Mouse (Mus musculus) MEL (cell line): Measurements from ENCODE around the gene Aldh3b1.

Source experiments
- CTCF ChIP-seq, 3 experiments: IDR thresholded peaks in 2 of 3; conservative IDR thresholded peaks in 1 of 3; 2 replicates each; pipeline ENCODE4 v1.5.1; 2011 to 2012; ENCODE audit warnings: low read length in 3 of 3, low read depth in 2 of 3, mild to moderate bottlenecking in 2 of 3, improper control_type of control experiment in 1 of 3, inconsistent platforms in 1 of 3, mixed read lengths in 1 of 3, moderate library complexity in 1 of 3; ENCODE audit not compliant: control insufficient read depth in 1 of 3, insufficient read depth in 1 of 3, poor library complexity in 1 of 3, severe bottlenecking in 1 of 3
- ELF1 ChIP-seq: IDR thresholded peaks from 2 replicates; pipeline ENCODE4 v1.6.1; 2014; ENCODE audit warnings: low read depth, mild to moderate bottlenecking, inconsistent platforms, low read length, improper control_type of control experiment, moderate library complexity
- MAFK ChIP-seq: IDR thresholded peaks from 2 replicates; pipeline ENCODE4 v1.6.1; 2011; ENCODE audit warnings: low read depth, mild to moderate bottlenecking, low read length, improper control_type of control experiment, borderline replicate concordance
- MAZ ChIP-seq: IDR thresholded peaks from 2 replicates; pipeline ENCODE4 v1.6.1; 2012; ENCODE audit warnings: low read depth, mild to moderate bottlenecking, inconsistent platforms, low read length, improper control_type of control experiment
- MYB ChIP-seq: IDR thresholded peaks from 2 replicates; pipeline ENCODE4 v1.6.1; 2011; ENCODE audit warnings: mild to moderate bottlenecking, low read depth, low read length, improper control_type of control experiment
- NELFE ChIP-seq: IDR thresholded peaks from 2 replicates; pipeline ENCODE4 v1.6.1; 2011; ENCODE audit warnings: low read depth, low read length, improper control_type of control experiment
- POLR2A ChIP-seq, 2 experiments: IDR thresholded peaks; 2 replicates each; pipeline ENCODE4 v1.6.1; 2011 to 2012; ENCODE audit warnings: low read length in 2 of 2, mild to moderate bottlenecking in 2 of 2, control low read depth in 1 of 2, improper control_type of control experiment in 1 of 2, low read depth in 1 of 2, moderate library complexity in 1 of 2; ENCODE audit not compliant: control insufficient read depth in 1 of 2, insufficient read depth in 1 of 2, poor library complexity in 1 of 2
- POLR2AphosphoS5 ChIP-seq: IDR thresholded peaks from 2 replicates; pipeline ENCODE4 v1.6.1; 2012; ENCODE audit warnings: low read depth, borderline replicate concordance, mild to moderate bottlenecking, inconsistent platforms, low read length, moderate library complexity, mixed read lengths
- SIN3A ChIP-seq: IDR thresholded peaks from 2 replicates; pipeline ENCODE4 v1.6.1; 2012; ENCODE audit warnings: low read length, improper control_type of control experiment, inconsistent platforms
- TBP ChIP-seq: IDR thresholded peaks from 2 replicates; pipeline ENCODE4 v1.8.0; 2011; ENCODE audit warnings: low read depth, low read length, improper control_type of control experiment
- TCF12 ChIP-seq: IDR thresholded peaks from 2 replicates; pipeline ENCODE4 v1.6.1; 2014; ENCODE audit warnings: low read depth, mild to moderate bottlenecking, inconsistent platforms, low read length, improper control_type of control experiment, moderate library complexity
- ZC3H11A ChIP-seq: IDR thresholded peaks from 2 replicates; pipeline ENCODE4 v1.6.1; 2012; ENCODE audit warnings: low read depth, mild to moderate bottlenecking, inconsistent platforms, low read length, improper control_type of control experiment
- ZMIZ1 ChIP-seq: IDR thresholded peaks from 2 replicates; pipeline ENCODE4 v1.6.1; 2012; ENCODE audit warnings: low read depth, mild to moderate bottlenecking, inconsistent platforms, low read length, improper control_type of control experiment, moderate library complexity
- ZNF384 ChIP-seq: IDR thresholded peaks from 2 replicates; pipeline ENCODE4 v1.6.1; 2012; ENCODE audit warnings: low read depth, mild to moderate bottlenecking, inconsistent platforms, low read length, improper control_type of control experiment

- no peak for TF ChIP-seq MAZ
- no peak for TF ChIP-seq POLR2A (IDR thresholded peaks at IDR 0.05; ENCODE audit: control insufficient read depth in 1 of 2, insufficient read depth in 1 of 2, low read depth in 1 of 2, low read length in 2 of 2, poor library complexity in 1 of 2)
- no peak for TF ChIP-seq CTCF (IDR thresholded peaks at IDR 0.05 in 2 of 3, conservative IDR thresholded peaks at IDR 0.05 in 1 of 3; ENCODE audit: control insufficient read depth in 1 of 3, insufficient read depth in 1 of 3, low read depth in 2 of 3, low read length in 3 of 3, poor library complexity in 1 of 3, severe bottlenecking in 1 of 3)
- TF ChIP-seq NELFE = no peak
- no peak for TF ChIP-seq ZNF384
- no peak for TF ChIP-seq MAFK
- no peak for TF ChIP-seq TCF12
- no peak for TF ChIP-seq SIN3A
- no peak for TF ChIP-seq POLR2AphosphoS5
- TF ChIP-seq ZMIZ1 = no peak
- TF ChIP-seq MYB = no peak
- no peak for TF ChIP-seq TBP
- no peak for TF ChIP-seq ZC3H11A
- TF ChIP-seq ELF1 = no peak
Measured at GRCm38 (mm10) chr19:3925859-3926258, 3.7 kb downstream of the Aldh3b1 start.
